8 mouse cellular contexts compared by ENCODE assay signal in the genomic region with DNA sequence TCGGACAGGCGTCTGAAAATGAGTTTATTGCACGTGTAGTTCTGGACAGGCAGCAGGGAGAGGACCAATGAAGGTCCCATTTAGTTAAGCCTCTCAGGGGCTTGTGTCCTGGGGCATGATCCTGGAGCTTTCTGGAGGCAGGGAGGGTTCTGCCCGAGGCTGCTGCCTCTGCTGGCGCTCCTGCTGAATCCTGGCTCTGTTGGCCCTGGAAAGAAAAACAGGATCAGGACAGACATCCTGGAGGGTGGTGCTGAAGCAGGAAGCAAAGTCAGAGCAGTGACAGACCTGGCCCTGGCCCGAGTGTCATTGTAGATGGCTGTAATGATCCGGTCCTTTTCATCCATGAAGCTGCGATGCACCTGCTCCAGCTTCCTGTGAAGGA. TPM values are rescaled to one million over a fixed set of nuclear protein-coding genes. Genes with fewer than 3 reads are reported as not detected.
DNase-seq lines count a peak whose midpoint lies in the region; ATAC-seq and TF ChIP-seq lines count a peak whose summit lies in the region.

No protein-coding gene starts in this region.

- H3K4me1 ChIP-seq in hindbrain, embryonic 15.5 days (replicated peaks): peaks cover 33% of the 10 kb centered on the region
- peaks cover 20% of the 10 kb centered on the region; the same call in 1 of the 2 replicates for H3K4me1 ChIP-seq in midbrain, embryonic 16.5 days (ENCODE audit: control insufficient read depth, insufficient read depth, low read length)

- WGBS in hindbrain, embryonic 15.5 days: 5% methylated on average over 8 of the region's 8 CpGs
- 4% methylated on average over 8 of the region's 8 CpGs for WGBS in midbrain, embryonic 16.5 days

- H3K4me2 ChIP-seq in hindbrain, embryonic 15.5 days: peak overlapping the region; percentile 86
- peak overlapping the region; percentile 93 for H3K4me2 ChIP-seq in midbrain, embryonic 16.5 days (ENCODE audit: low read length)

- H3K9me3 ChIP-seq in hindbrain, embryonic 15.5 days: no peaks in the 10 kb centered on the region
- no peaks in the 10 kb centered on the region for H3K9me3 ChIP-seq in midbrain, embryonic 16.5 days (replicated peaks; ENCODE audit: control insufficient read depth, low read length, poor library complexity, severe bottlenecking)

- no peak for TF ChIP-seq CTCF in layer of hippocampus, adult 2 months (conservative IDR thresholded peaks at IDR 0.05)

- peak overlapping the region; percentile 96 for H3K27ac ChIP-seq in layer of hippocampus, adult 2 months
- peak overlapping the region; percentile 83 for H3K27ac ChIP-seq in hindbrain, embryonic 15.5 days (replicated peaks)
- H3K27ac ChIP-seq in midbrain, embryonic 16.5 days (ENCODE audit: low read length): peak overlapping the region; percentile 82

- H3K27me3 ChIP-seq in hindbrain, embryonic 15.5 days: no peaks in the 10 kb centered on the region
- H3K27me3 ChIP-seq in midbrain, embryonic 16.5 days (ENCODE audit: control insufficient read depth, insufficient read depth, low read depth, low read length): no peaks in the 10 kb centered on the region

- peak overlapping the region; percentile 89 for H3K9ac ChIP-seq in hindbrain, embryonic 15.5 days
- peak overlapping the region; percentile 96 for H3K9ac ChIP-seq in midbrain, embryonic 16.5 days (ENCODE audit: low read depth, low read length)

- H3K4me3 ChIP-seq in layer of hippocampus, adult 2 months: peak overlapping the region; percentile 81
- peak overlapping the region; percentile 73 for H3K4me3 ChIP-seq in hindbrain, embryonic 15.5 days
- peak overlapping the region; percentile 81 for H3K4me3 ChIP-seq in midbrain, embryonic 16.5 days (ENCODE audit: low read depth, low read length)

- ATAC-seq in hindbrain, embryonic 15.5 days (ENCODE audit: low FRiP score, low read depth): no peak
- no peak for ATAC-seq in midbrain, embryonic 16.5 days
- no peak for ATAC-seq in megakaryocyte progenitor cell, adult 5-6 weeks (replicated peaks; ENCODE audit: poor library complexity)

- peaks cover 9% of the 10 kb centered on the region; the same call in 1 of the 2 replicates for H3K36me3 ChIP-seq in hindbrain, embryonic 15.5 days
- peaks cover 4% of the 10 kb centered on the region for H3K36me3 ChIP-seq in midbrain, embryonic 16.5 days (ENCODE audit: control insufficient read depth, insufficient read depth, low read length)

- no peak for DNase-seq in layer of hippocampus, adult 2 months (ENCODE audit: low spot score in 2 of 2)
- DNase-seq in layer of hippocampus, postnatal 36 days: no peak
- DNase-seq in brain, adult 2 months (ENCODE audit: low read depth, low spot score): peak; percentile 46
- no peak for DNase-seq in spleen, postnatal 36 days (ENCODE audit: low spot score in 2 of 2)
- no peak for DNase-seq in T-cell, adult 2 months (ENCODE audit: low spot score)

RNA-seq across cellular contexts. Expression of a gene that starts 0.4 kb away (rescaled TPM):
- 10 to 100 TPM; 85.2 to 88.0 TPM for total RNA-seq in layer of hippocampus, adult 2 months (2021)
- total RNA-seq in layer of hippocampus, postnatal 36 days (2021): 10 to 100 TPM; 81.5 to 82.6 TPM
- polyA plus RNA-seq in hindbrain, embryonic 15.5 days (2015; fragmentation: Nextera tagmentation; extraction: Ambion mirVana): 63.9 and 67.5 TPM in 2 replicates
- 41.9 and 57.8 TPM in 2 replicates for polyA plus RNA-seq in midbrain, embryonic 16.5 days (2015; fragmentation: Nextera tagmentation; extraction: Ambion mirVana)
- 30.4 and 33.1 TPM in 2 replicates for total RNA-seq in megakaryocyte progenitor cell, adult 5-6 weeks (2015)
- total RNA-seq in megakaryocyte progenitor cell, adult 5-6 weeks (2017): 11.6 and 13.6 TPM in 2 replicates

RNA-seq across cellular contexts. Expression of a gene that starts 4.5 kb away (rescaled TPM):
- 10 to 100 TPM; 26.1 to 27.6 TPM for total RNA-seq in layer of hippocampus, adult 2 months (2021)
- 10 to 100 TPM; 21.9 to 22.9 TPM for total RNA-seq in layer of hippocampus, postnatal 36 days (2021)
- 23.7 and 24.2 TPM in 2 replicates for polyA plus RNA-seq in hindbrain, embryonic 15.5 days (2015; fragmentation: Nextera tagmentation; extraction: Ambion mirVana)
- polyA plus RNA-seq in midbrain, embryonic 16.5 days (2015; fragmentation: Nextera tagmentation; extraction: Ambion mirVana): 21.6 and 22.9 TPM in 2 replicates
- 10.2 and 11.5 TPM in 2 replicates for total RNA-seq in megakaryocyte progenitor cell, adult 5-6 weeks (2015)
- 8.6 and 17.8 TPM in 2 replicates for total RNA-seq in megakaryocyte progenitor cell, adult 5-6 weeks (2017)

RNA-seq across cellular contexts. Expression of a gene that starts 7.6 kb away (rescaled TPM):
- total RNA-seq in layer of hippocampus, adult 2 months (2021): 10 to 100 TPM; 81.1 to 83.7 TPM
- 100 to 1,000 TPM in 1 of 2 experiments, 10 to 100 TPM in 1; 86.0 to 101 TPM for total RNA-seq in layer of hippocampus, postnatal 36 days (2021)
- polyA plus RNA-seq in hindbrain, embryonic 15.5 days (2015; fragmentation: Nextera tagmentation; extraction: Ambion mirVana): 147 and 160 TPM in 2 replicates
- polyA plus RNA-seq in midbrain, embryonic 16.5 days (2015; fragmentation: Nextera tagmentation; extraction: Ambion mirVana): 114 and 129 TPM in 2 replicates
- total RNA-seq in megakaryocyte progenitor cell, adult 5-6 weeks (2015): 123 and 129 TPM in 2 replicates
- total RNA-seq in megakaryocyte progenitor cell, adult 5-6 weeks (2017): 176 and 181 TPM in 2 replicates

RNA-seq across cellular contexts. Expression of a gene that starts 8.0 kb away (rescaled TPM):
- 10 to 100 TPM; 13.2 to 15.5 TPM for total RNA-seq in layer of hippocampus, adult 2 months (2021)
- 10 to 100 TPM; 13.8 to 14.3 TPM for total RNA-seq in layer of hippocampus, postnatal 36 days (2021)
- polyA plus RNA-seq in hindbrain, embryonic 15.5 days (2015; fragmentation: Nextera tagmentation; extraction: Ambion mirVana): 22.8 and 23.9 TPM in 2 replicates
- 19.4 and 19.6 TPM in 2 replicates for polyA plus RNA-seq in midbrain, embryonic 16.5 days (2015; fragmentation: Nextera tagmentation; extraction: Ambion mirVana)
- total RNA-seq in megakaryocyte progenitor cell, adult 5-6 weeks (2015): 10.6 and 18.9 TPM in 2 replicates
- 7.7 and 13.3 TPM in 2 replicates for total RNA-seq in megakaryocyte progenitor cell, adult 5-6 weeks (2017)

RNA-seq across cellular contexts. Expression of a gene that starts 8.0 kb away (rescaled TPM):
- total RNA-seq in layer of hippocampus, adult 2 months (2021): 10 to 100 TPM; 17.4 to 19.2 TPM
- total RNA-seq in layer of hippocampus, postnatal 36 days (2021): 10 to 100 TPM; 13.1 to 17.8 TPM
- 21.5 and 21.8 TPM in 2 replicates for polyA plus RNA-seq in hindbrain, embryonic 15.5 days (2015; fragmentation: Nextera tagmentation; extraction: Ambion mirVana)
- 17.2 and 17.3 TPM in 2 replicates for polyA plus RNA-seq in midbrain, embryonic 16.5 days (2015; fragmentation: Nextera tagmentation; extraction: Ambion mirVana)
- 1.4 and 2.2 TPM in 2 replicates for total RNA-seq in megakaryocyte progenitor cell, adult 5-6 weeks (2015)
- 0.08 and 0.81 TPM in 2 replicates for total RNA-seq in megakaryocyte progenitor cell, adult 5-6 weeks (2017)
